Mouse (Mus musculus): ENCODE results near the gene Ccdc105.

The Ccdc105 gene

DNA sequence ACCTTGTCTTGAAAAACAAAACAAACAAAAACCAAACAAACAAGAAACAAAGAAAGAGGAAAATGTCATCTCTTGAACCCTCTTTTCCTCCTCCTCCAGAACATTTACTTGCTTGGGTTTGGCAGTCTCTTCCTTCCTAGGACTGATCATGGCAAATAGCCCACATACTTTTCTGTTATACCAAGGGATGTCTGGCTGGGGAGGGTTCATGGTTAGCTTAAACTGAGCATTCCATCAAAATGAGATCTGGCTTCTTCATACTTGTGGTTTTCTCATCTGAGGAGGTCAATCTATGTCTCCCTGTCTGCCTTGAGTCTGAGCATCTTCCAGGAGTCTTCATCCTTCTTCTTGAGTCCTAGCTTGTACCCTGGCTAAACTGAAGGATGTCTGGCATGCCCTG, 36.6 kb downstream of the Ccdc105 start:
- no peak for DNase-seq (ENCODE audit: low spot score in 2 of 2)

DNA sequence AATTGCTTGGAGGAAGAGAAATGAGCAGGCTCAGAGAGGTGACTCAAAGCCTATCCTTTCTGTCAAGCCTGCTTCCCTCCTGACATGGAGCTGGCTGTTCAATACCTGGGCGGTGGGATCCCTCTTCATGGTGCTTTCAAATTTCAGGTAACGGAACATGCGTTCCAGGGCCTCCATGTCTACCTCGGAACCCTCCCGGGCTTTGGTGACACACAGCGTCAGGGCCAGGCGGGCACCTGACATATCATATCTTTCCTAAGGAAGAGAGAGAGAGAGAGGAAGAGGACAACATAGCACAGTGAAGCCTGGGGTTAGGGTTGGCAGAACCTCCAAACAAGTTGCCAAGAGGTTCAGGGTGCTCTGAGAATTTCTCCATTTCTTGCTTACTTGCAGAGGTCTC, 37.7 kb downstream of the Ccdc105 start:
- DNase-seq (ENCODE audit: low spot score in 2 of 2), result no peak

DNA sequence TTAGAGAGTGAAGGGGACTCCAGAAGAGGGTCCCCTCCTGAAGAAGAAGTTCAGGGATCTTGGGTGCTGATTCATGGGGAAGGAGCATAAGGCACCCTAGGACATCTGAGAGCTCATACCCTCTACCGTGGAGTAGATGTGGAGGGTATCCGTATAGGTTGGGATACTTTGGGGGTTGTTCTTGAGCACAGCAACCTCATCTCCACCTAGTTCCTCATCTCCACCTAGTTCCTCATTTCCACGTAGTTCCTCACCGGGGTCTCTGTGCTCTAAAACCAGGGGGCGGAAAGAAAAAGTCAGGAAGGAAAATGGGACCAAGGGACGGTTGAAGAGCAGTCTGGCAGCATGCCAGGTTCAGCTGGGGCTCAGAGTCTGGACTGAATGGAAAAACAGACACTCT, 38.7 kb downstream of the Ccdc105 start:
- DNase-seq (ENCODE audit: low spot score in 2 of 2), result no peak

DNA sequence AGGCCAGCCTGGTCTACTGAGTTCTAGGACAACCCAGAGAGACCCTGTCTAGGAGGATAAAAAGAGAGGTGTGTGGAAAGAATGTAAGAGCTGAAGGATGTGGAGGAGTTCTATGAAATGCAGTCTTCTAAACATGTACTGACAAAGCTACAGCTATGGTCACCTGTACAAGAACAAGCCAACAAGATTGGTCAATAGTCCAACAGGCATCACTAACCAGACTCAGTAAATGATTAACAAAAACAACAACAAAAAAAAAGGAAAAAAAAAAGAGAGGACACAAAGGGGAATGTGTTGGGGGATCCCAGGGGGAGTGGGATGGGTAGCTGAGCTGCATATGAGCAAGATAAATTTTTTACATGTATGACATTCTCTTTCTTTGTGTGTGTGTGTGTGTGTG, 42.2 kb downstream of the Ccdc105 start:
- no peak for DNase-seq (ENCODE audit: low spot score in 2 of 2)

DNA sequence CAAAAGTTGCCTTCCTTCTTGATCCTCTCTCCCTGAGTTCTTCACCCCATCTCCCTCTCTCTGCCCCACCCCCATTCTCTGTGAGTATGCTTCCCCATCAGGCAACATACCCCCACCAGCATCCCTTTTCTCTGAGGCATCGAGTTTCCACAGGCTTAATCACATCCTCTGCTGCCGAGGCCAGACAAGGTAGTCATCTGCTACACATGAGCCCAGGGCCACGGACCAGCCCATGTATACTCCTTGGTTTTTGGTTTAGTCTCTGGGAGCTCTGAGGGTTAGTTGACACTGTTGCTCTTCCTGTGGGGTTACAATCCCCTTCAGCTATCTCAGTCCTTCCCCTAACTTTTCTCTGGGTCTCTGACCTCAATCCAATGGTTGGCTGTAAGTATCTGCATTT, 52.0 kb downstream of the Ccdc105 start:
- no peak for DNase-seq (ENCODE audit: low spot score in 2 of 2)
